Mouse (Mus musculus) CH12.LX (cell line): Measurements from ENCODE around the gene Adam15. TPM values are rescaled to one million over a fixed set of nuclear protein-coding genes. Genes with fewer than 3 reads are reported as not detected.

Experiments used
- DNase-seq: peaks from one replicate; pipeline ENCODE4 v3.0.0-alpha.2; 2013; ENCODE audit errors: extremely low read depth
- H3K27ac ChIP-seq: 2 replicates; pipeline ENCODE4 v1.5.1; 2012; ENCODE audit warnings: low read depth, mild to moderate bottlenecking, control low read depth, moderate library complexity; ENCODE audit not compliant: insufficient read depth
- H3K27me3 ChIP-seq: replicated peaks from 2 replicates; pipeline ENCODE3; 2012; ENCODE audit warnings: inconsistent platforms
- H3K36me3 ChIP-seq, 2 experiments: replicated peaks in 1 of 2; 2 replicates each; pipeline versions ENCODE3 to v1.6.1; 2012; ENCODE audit warnings: inconsistent platforms in 1 of 2, low read length in 1 of 2, mild to moderate bottlenecking in 1 of 2, mixed read lengths in 1 of 2, moderate library complexity in 1 of 2; ENCODE audit not compliant: control insufficient read depth in 1 of 2, insufficient read depth in 1 of 2
- H3K4me1 ChIP-seq, 2 experiments: 2 replicates each; pipeline ENCODE4 v1.6.1; 2012; ENCODE audit warnings: inconsistent platforms in 1 of 2, moderate library complexity in 1 of 2; ENCODE audit not compliant: insufficient read depth in 2 of 2, control insufficient read depth in 1 of 2
- H3K4me2 ChIP-seq: 2 replicates; pipeline ENCODE4 v1.6.1; 2012; ENCODE audit warnings: low read depth, mild to moderate bottlenecking, control low read depth; ENCODE audit not compliant: poor library complexity, insufficient read depth, severe bottlenecking
- H3K4me3 ChIP-seq, 3 experiments: fragments of 150-350 bp in 1 of 3; sonication (generic) in 1 of 3; replicated peaks in 1 of 3; 2 replicates each; pipeline versions ENCODE3 to v1.5.1; 2011 to 2012; ENCODE audit warnings: low read depth in 2 of 3, low read length in 2 of 3, mild to moderate bottlenecking in 2 of 3, moderate library complexity in 2 of 3, control low read depth in 1 of 3, improper control_type of control experiment in 1 of 3, inconsistent platforms in 1 of 3, mixed read lengths in 1 of 3; ENCODE audit not compliant: poor library complexity in 1 of 3
- H3K79me2 ChIP-seq: replicated peaks from 2 replicates; pipeline ENCODE4 v1.6.1; 2012; ENCODE audit warnings: mild to moderate bottlenecking, moderate library complexity; ENCODE audit not compliant: control insufficient read depth, poor library complexity, insufficient read depth, severe bottlenecking; ENCODE audit errors: extremely low read depth
- H3K9ac ChIP-seq: 2 replicates; pipeline ENCODE4 v1.6.1; 2012; ENCODE audit warnings: low read depth, mild to moderate bottlenecking, control low read depth, moderate library complexity; ENCODE audit not compliant: insufficient read depth
- H3K9me3 ChIP-seq: replicated peaks from 2 replicates; pipeline ENCODE3; 2012; ENCODE audit warnings: low read length, inconsistent platforms, mixed read lengths
- CHD1 ChIP-seq: IDR thresholded peaks from 2 replicates; pipeline ENCODE4 v1.6.1; 2012; ENCODE audit warnings: low read depth, low read length, improper control_type of control experiment, inconsistent platforms
- ELF1 ChIP-seq: IDR thresholded peaks from 2 replicates; pipeline ENCODE4 v1.6.1; 2014; ENCODE audit warnings: low read depth, mild to moderate bottlenecking, inconsistent platforms, low read length, improper control_type of control experiment
- EP300 ChIP-seq: IDR thresholded peaks from 2 replicates; pipeline ENCODE4 v1.6.1; 2011; ENCODE audit warnings: low read length, improper control_type of control experiment
- ETS1 ChIP-seq: conservative IDR thresholded peaks from 2 replicates; pipeline ENCODE4 v1.6.1; 2012; ENCODE audit warnings: low read depth, mild to moderate bottlenecking, inconsistent platforms, low read length, improper control_type of control experiment, moderate library complexity
- GABPA ChIP-seq: IDR thresholded peaks from 2 replicates; pipeline ENCODE4 v1.6.1; 2012; ENCODE audit warnings: low read depth, low read length, improper control_type of control experiment, inconsistent platforms; ENCODE audit not compliant: insufficient replicate concordance
- IRF4 ChIP-seq: IDR thresholded peaks from 2 replicates; pipeline ENCODE4 v1.6.1; 2014; ENCODE audit warnings: low read depth, mild to moderate bottlenecking, inconsistent platforms, low read length, improper control_type of control experiment
- JUN ChIP-seq: IDR thresholded peaks from 2 replicates; pipeline ENCODE4 v1.6.1; 2011; ENCODE audit warnings: low read depth, mild to moderate bottlenecking, low read length, improper control_type of control experiment, moderate library complexity; ENCODE audit not compliant: insufficient read depth
- JUND ChIP-seq: conservative IDR thresholded peaks from 2 replicates; pipeline ENCODE4 v1.6.1; 2011; ENCODE audit warnings: low read depth, low read length, improper control_type of control experiment
- MAFK ChIP-seq: IDR thresholded peaks from 2 replicates; pipeline ENCODE4 v1.6.1; 2011; ENCODE audit warnings: low read length, improper control_type of control experiment; ENCODE audit not compliant: insufficient replicate concordance
- MXI1 ChIP-seq: IDR thresholded peaks from 2 replicates; pipeline ENCODE4 v1.6.1; 2011; ENCODE audit warnings: mild to moderate bottlenecking, low read depth, low read length, improper control_type of control experiment
- MYC ChIP-seq: IDR thresholded peaks from 2 replicates; pipeline ENCODE4 v1.6.1; 2011; ENCODE audit warnings: low read depth, mild to moderate bottlenecking, improper control_type of control experiment, low read length
- NELFE ChIP-seq: IDR thresholded peaks from 2 replicates; pipeline ENCODE4 v1.6.1; 2011; ENCODE audit warnings: low read depth, low read length, improper control_type of control experiment
- POLR2A ChIP-seq: IDR thresholded peaks from 2 replicates; pipeline ENCODE4 v1.6.1; 2011; ENCODE audit warnings: low read depth, mild to moderate bottlenecking, improper control_type of control experiment, low read length
- RAD21 ChIP-seq: IDR thresholded peaks from 2 replicates; pipeline ENCODE4 v1.6.1; 2011; ENCODE audit warnings: low read depth, mild to moderate bottlenecking, low read length, improper control_type of control experiment, moderate library complexity
- SMC3 ChIP-seq: IDR thresholded peaks from 2 replicates; pipeline ENCODE4 v1.6.1; 2011; ENCODE audit warnings: low read depth, low read length, improper control_type of control experiment
- TBP ChIP-seq: conservative IDR thresholded peaks from 2 replicates; pipeline ENCODE4 v1.6.1; 2011; ENCODE audit warnings: low read depth, low read length, improper control_type of control experiment
- ZC3H11A ChIP-seq: IDR thresholded peaks from 2 replicates; pipeline ENCODE4 v1.6.1; 2012; ENCODE audit warnings: low read depth, mild to moderate bottlenecking, inconsistent platforms, low read length, improper control_type of control experiment
- ZKSCAN1 ChIP-seq: IDR thresholded peaks from 2 replicates; pipeline ENCODE4 v1.6.1; 2012; ENCODE audit warnings: low read depth, inconsistent platforms, low read length, improper control_type of control experiment, borderline replicate concordance
- dilution Hi-C: fragments of 300-500 bp; cut with MboI; formaldehyde crosslinking; loops from 2 replicates; pipeline ENCODE4 v1.14.3; 2020; ENCODE audit warnings: low sequenced_read_pairs; ENCODE audit not compliant: extremely low pct_unique_long_range_greater_than_20kb, extremely low pct_ligation_motif_present
- in situ Hi-C: fragments of 300-500 bp; cut with MboI; formaldehyde crosslinking; loops from 3 replicates; pipeline ENCODE4 v1.14.3; 2019; ENCODE audit warnings: low sequenced_read_pairs, low pct_ligation_motif_present, low pct_unique_long_range_greater_than_20kb, mixed read lengths
- polyA plus RNA-seq: library from polyadenylated mRNA; unstranded; fragments of >175 nt; gene quantifications from 2 replicates; pipeline ENCODE4 v1.2.1, GENCODE M21; 2012; ENCODE audit warnings: low read depth; ENCODE audit not compliant: insufficient read length
- total RNA-seq, 2 experiments: library from RNA; depleted of rRNA; stranded (reverse); fragments of 300-350 nt in 1 of 2; fragments of >200 nt in 1 of 2; gene quantifications; 2 replicates each; pipeline ENCODE4 v1.2.3; 2012 to 2014

Adam15 gene
- total and polyA plus RNA-seq, 3 experiments: 5.8 to 39.1 (median 26.5) TPM

DNA sequence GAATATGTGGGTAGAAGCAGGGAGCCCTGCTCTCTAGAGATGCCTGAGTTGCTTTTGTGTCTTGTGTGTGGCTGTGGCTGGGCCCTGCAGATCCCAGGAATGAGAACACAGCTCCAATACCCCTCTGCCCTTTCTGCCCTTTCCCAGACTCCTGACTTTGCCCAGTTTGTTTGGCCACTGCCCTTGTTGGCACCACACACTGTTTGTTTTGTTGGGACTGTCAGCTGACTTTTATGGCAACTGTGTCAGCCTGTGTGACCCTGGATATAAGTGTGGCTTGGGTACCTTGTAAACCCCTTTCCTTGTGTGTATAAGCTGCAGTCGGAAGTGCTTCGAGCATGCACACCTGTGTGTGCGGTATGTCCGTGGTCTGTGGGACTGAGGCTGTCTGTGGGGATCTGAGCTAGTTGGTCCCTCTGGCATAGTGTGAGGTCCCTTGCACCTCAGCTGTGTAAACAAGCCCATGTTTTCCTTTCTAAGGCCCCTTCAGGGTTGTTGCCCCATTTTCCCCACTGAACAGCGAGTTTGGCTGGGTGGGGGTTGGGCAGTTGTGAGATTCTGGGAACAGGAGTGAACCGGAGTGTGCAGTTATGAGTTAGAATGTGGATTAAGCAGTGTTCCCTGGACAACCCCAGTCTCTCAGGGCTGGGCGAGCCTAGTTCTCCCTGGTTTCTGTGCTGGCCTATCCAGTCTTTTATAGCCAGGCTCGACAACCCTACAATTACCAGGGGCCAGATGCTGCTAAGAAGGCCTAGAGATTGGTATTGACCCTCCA lies 44.1 kb downstream of the Adam15 start:
- H3K36me3 ChIP-seq: no peaks in the 10 kb centered on the region
- no peak for DNase-seq
- H3K9me3 ChIP-seq: peaks cover under 1% of the 10 kb centered on the region
- H3K27ac ChIP-seq: no peak overlapping the region
- dilution Hi-C loops: no loop called here
- H3K9ac ChIP-seq: no peak overlapping the region
- H3K4me1 ChIP-seq: no peaks in the 10 kb centered on the region
- H3K27me3 ChIP-seq: peaks cover 2% of the 10 kb centered on the region
- H3K79me2 ChIP-seq: no peaks in the 10 kb centered on the region
- H3K4me3 ChIP-seq: no peak overlapping the region
- TF ChIP-seq JUND: no peak
- in situ Hi-C loops: no loop called here
- H3K4me2 ChIP-seq: no peak overlapping the region

DNA sequence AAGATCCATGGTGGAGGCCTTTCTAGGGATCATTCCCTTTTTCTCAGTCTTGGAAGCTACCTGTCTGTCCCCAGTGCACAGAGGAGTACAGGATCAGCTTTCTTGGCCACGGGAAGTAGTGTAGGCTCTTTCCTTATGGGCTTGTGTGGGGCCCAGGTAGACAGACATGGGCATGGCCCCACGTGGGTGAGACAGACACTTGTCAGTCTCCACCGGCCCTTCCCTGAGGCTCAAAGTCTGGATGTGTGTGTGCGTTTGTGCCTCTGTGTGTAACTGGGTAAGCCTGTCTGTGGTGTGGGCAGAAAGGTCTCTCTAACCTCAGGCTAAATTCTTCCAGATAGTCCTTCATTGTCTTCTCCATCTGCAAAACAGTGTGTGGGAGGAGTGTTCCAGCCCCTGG lies 44.7 kb downstream of the Adam15 start:
- Histone ChIP-seq H3K27ac (no peak overlapping the region), H3K9me3 (no peaks in the 10 kb centered on the region), H3K9ac (no peak overlapping the region), H3K27me3 (peaks cover 2% of the 10 kb centered on the region), H3K36me3 (no peaks in the 10 kb centered on the region), H3K4me2 (no peak overlapping the region), H3K4me1 (no peaks in the 10 kb centered on the region), H3K79me2 (no peaks in the 10 kb centered on the region), H3K4me3 (no peak overlapping the region)
- no peak for DNase-seq
- dilution Hi-C loops (no loop called here), in situ Hi-C loops (no loop called here)
- TF ChIP-seq MAFK (no peak), SMC3 (no peak), JUND (no peak), TBP (no peak), NELFE (no peak), RAD21 (no peak), JUN (no peak), ZC3H11A (no peak), IRF4 (no peak), ETS1 (no peak), ZKSCAN1 (no peak), POLR2A (no peak), ELF1 (no peak), GABPA (no peak), EP300 (no peak), MYC (no peak), CHD1 (no peak), MXI1 (no peak)
